Mouse (Mus musculus) midbrain, embryonic 10.5 days (tissue): ENCODE data around the gene Sf3b3. TPM values are rescaled to one million over a fixed set of nuclear protein-coding genes. Genes with fewer than 3 reads are reported as not detected.

ENCODE experiments used
- DNase-seq: peaks from one replicate; pipeline ENCODE4 v3.0.0-alpha.2; 2017; ENCODE audit warnings: low spot score
- H3K27ac ChIP-seq: fragments of 300-500 bp; sonication (generic); replicated peaks from 2 replicates; pipeline ENCODE4 v1.5.1; 2016; ENCODE audit warnings: mild to moderate bottlenecking
- H3K27me3 ChIP-seq: fragments of 300-500 bp; sonication (generic); 2 replicates; pipeline ENCODE4 v1.6.1; 2016; ENCODE audit warnings: low read depth, mild to moderate bottlenecking; ENCODE audit not compliant: poor library complexity, severe bottlenecking
- H3K36me3 ChIP-seq: fragments of 300-500 bp; sonication (generic); 2 replicates; pipeline ENCODE4 v1.6.1; 2016; ENCODE audit warnings: mild to moderate bottlenecking, moderate library complexity
- H3K4me1 ChIP-seq: fragments of 300-500 bp; sonication (generic); 2 replicates; pipeline ENCODE4 v1.6.1; 2016
- H3K4me3 ChIP-seq: fragments of 300-500 bp; sonication (generic); 2 replicates; pipeline ENCODE4 v1.5.1; 2016; ENCODE audit warnings: mild to moderate bottlenecking, moderate library complexity
- H3K9me3 ChIP-seq: fragments of 300-500 bp; sonication (generic); replicated peaks from 2 replicates; pipeline ENCODE4 v1.6.1; 2016; ENCODE audit warnings: mild to moderate bottlenecking
- WGBS: fragments of 180-500 bp; shearing (Covaris S2); methylation state at CpG from one replicate; pipeline ENCODE4 v1.1.7; 2016; 5-methylcytosine and 5-hydroxymethylcytosine counted together
- polyA plus RNA-seq: library from polyadenylated mRNA; unstranded; fragments of >200 nt; fragmentation: Nextera tagmentation; extraction: Ambion mirVana; gene quantifications from 2 replicates; pipeline ENCODE4 v1.2.1, GENCODE M21; 2016

Gene Sf3b3
- polyA plus RNA-seq, 1 experiment from 2014 or later, result 222 TPM

GRCm38 (mm10) chr8:110842012-110842574, 4.5 kb downstream of the Sf3b3 start:
- Histone ChIP-seq H3K9me3 (no peaks in the 10 kb centered on the region), H3K36me3 (peaks cover 81% of the 10 kb centered on the region), H3K27ac (no peak overlapping the region), H3K4me3 (no peak overlapping the region), H3K27me3 (no peaks in the 10 kb centered on the region), H3K4me1 (peaks cover 14% of the 10 kb centered on the region)
- WGBS, result 96% methylated on average over 3 of the region's 3 CpGs
- DNase-seq, result no peak

DNA sequence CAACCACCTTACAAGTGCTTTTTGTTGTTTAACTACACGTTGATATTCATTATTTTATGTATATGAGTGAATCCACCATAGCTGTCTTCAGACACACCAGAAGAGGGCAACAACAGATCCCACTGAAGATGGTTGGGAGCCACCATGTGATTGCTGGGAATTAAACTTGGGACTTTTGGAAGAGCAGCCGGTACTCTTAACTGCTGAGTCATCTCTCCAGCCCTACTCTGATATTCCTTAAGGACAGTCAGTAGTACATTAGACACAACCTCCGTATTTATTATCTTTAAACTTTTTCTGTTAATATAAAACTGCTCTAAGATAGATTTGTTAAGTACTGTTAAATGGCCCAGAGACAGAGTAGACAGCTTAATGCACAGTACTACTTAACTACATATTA, 14.6 kb downstream of the Sf3b3 start:
- DNase-seq, result no peak
- no peaks in the 10 kb centered on the region for H3K4me1 ChIP-seq
- H3K27me3 ChIP-seq, result no peaks in the 10 kb centered on the region
- 91% methylated on average over 3 of the region's 3 CpGs for WGBS
- no peak overlapping the region for H3K4me3 ChIP-seq
- H3K27ac ChIP-seq, result no peak overlapping the region
- peaks cover 100% of the 10 kb centered on the region for H3K36me3 ChIP-seq
- H3K9me3 ChIP-seq, result no peaks in the 10 kb centered on the region

GRCm38 (mm10) chr8:110828511-110828910, 18.1 kb downstream of the Sf3b3 start:
- DNase-seq, result no peak

GRCm38 (mm10) chr8:110824861-110825260, 21.7 kb downstream of the Sf3b3 start:
- Histone ChIP-seq H3K4me1 (no peaks in the 10 kb centered on the region), H3K4me3 (no peak overlapping the region), H3K27ac (no peak overlapping the region), H3K9me3 (no peaks in the 10 kb centered on the region), H3K27me3 (no peaks in the 10 kb centered on the region), H3K36me3 (peaks cover 100% of the 10 kb centered on the region)
- 93% methylated on average over 1 of the region's 1 CpGs for whole genome bisulfite sequencing
- no peak for DNase-seq

More at GRCm38 (mm10) chr8:110828511-110828910, 18.1 kb downstream of the Sf3b3 start:
- WGBS, result 93% methylated on average over 3 of the region's 3 CpGs
- H3K4me1 ChIP-seq, result no peaks in the 10 kb centered on the region
- no peak overlapping the region for H3K27ac ChIP-seq
- H3K36me3 ChIP-seq, result peaks cover 100% of the 10 kb centered on the region
- H3K4me3 ChIP-seq, result no peak overlapping the region
- H3K27me3 ChIP-seq, result no peaks in the 10 kb centered on the region
- H3K9me3 ChIP-seq, result no peaks in the 10 kb centered on the region

- H3K36me3 ChIP-seq, result peaks cover 100% of the 10 kb centered on the region
- no peak for DNase-seq
- H3K27ac ChIP-seq, result no peak overlapping the region
- no peaks in the 10 kb centered on the region for H3K4me1 ChIP-seq
- H3K4me3 ChIP-seq, result no peak overlapping the region
- 91% methylated on average over 3 of the region's 3 CpGs for WGBS
- no peaks in the 10 kb centered on the region for H3K27me3 ChIP-seq
- no peaks in the 10 kb centered on the region for H3K9me3 ChIP-seq
Observed at GRCm38 (mm10) chr8:110821960-110822359, 24.6 kb downstream of the Sf3b3 start.

DNA sequence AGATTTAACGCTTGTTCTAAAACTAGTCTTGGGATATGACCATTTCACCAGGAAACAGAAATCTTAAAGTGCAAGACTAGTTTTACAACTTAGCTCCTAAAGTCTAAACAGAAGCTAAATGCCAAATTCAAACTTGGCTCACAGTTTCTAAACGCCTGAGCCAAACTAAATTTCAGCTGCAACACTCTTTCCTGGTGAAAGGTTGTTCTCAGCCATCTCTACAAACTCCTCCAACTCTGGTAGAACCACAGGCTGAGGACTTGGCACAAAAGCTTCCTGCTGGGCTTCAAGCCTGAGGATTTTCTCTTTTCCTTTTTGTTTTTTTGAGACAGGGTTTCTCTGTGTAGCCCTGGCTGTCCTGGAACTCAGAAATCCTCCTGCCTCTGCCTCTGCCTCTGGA, 26.3 kb downstream of the Sf3b3 start:
- Histone ChIP-seq H3K36me3 (peaks cover 100% of the 10 kb centered on the region), H3K4me3 (no peak overlapping the region), H3K27me3 (no peaks in the 10 kb centered on the region), H3K4me1 (no peaks in the 10 kb centered on the region), H3K9me3 (no peaks in the 10 kb centered on the region), H3K27ac (no peak overlapping the region)
- WGBS, result 97% methylated on average over 2 of the region's 2 CpGs
- no peak for DNase-seq

GRCm38 (mm10) chr8:110818593-110818992, 28.0 kb downstream of the Sf3b3 start:
- Histone ChIP-seq H3K9me3 (no peaks in the 10 kb centered on the region), H3K27me3 (no peaks in the 10 kb centered on the region), H3K4me3 (no peak overlapping the region), H3K36me3 (peaks cover 100% of the 10 kb centered on the region), H3K27ac (no peak overlapping the region), H3K4me1 (no peaks in the 10 kb centered on the region)
- WGBS, result 89% methylated on average over 3 of the region's 3 CpGs
- no peak for DNase-seq

DNA sequence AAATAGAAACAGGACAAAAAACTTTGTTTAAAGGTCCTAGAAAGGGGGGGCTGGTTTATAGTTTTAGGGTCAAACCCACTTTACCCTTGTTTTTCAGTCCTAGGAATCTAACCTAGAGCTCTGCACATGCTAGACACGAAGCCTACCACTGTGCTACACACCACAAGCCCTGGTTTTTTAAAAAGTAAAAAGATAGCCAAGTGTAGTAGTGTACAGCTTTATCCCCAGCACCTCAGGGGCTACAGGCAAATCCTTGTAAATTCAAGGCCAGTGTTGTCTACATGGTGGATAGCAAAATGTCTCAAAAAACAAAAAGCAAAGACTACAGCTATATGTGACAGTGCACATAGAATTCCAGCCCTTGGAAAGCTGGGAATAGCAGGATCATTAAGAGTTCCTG, 29.6 kb downstream of the Sf3b3 start:
- H3K4me3 ChIP-seq, result no peak overlapping the region
- no peaks in the 10 kb centered on the region for H3K27me3 ChIP-seq
- no peaks in the 10 kb centered on the region for H3K4me1 ChIP-seq
- H3K27ac ChIP-seq, result no peak overlapping the region
- peaks cover 100% of the 10 kb centered on the region for H3K36me3 ChIP-seq
- H3K9me3 ChIP-seq, result no peaks in the 10 kb centered on the region
- no peak for DNase-seq
- WGBS, result 88% methylated on average over 1 of the region's 1 CpGs

DNA sequence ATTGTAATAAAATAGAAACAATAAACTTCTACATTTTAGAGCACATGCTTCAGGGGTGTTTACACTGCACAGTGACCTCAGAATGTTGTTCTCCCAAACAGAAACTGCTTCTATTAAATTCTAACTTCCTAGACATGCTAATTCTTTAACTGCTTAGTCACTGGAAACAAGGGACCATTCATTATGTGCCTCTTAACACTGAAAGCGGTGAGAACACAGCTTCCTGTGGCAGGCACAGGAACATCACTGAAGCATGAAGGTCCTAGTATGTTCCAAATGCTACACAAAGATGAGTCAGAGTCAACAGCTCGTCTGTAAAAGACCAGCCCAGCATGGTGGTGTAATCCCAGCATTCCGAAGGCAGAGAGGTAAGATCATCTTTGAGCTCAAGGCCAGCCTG, 31.3 kb downstream of the Sf3b3 start:
- Histone ChIP-seq H3K4me3 (no peak overlapping the region), H3K27me3 (no peaks in the 10 kb centered on the region), H3K36me3 (peaks cover 100% of the 10 kb centered on the region), H3K9me3 (no peaks in the 10 kb centered on the region), H3K27ac (no peak overlapping the region), H3K4me1 (no peaks in the 10 kb centered on the region)
- 84% methylated on average over 3 of the region's 3 CpGs for WGBS
- DNase-seq, result no peak

- H3K36me3 ChIP-seq, result peaks cover 97% of the 10 kb centered on the region
- no peaks in the 10 kb centered on the region for H3K9me3 ChIP-seq
- no peak overlapping the region for H3K27ac ChIP-seq
- no peaks in the 10 kb centered on the region for H3K4me1 ChIP-seq
- DNase-seq, result no peak
- no peak overlapping the region for H3K4me3 ChIP-seq
- H3K27me3 ChIP-seq, result no peaks in the 10 kb centered on the region
- 97% methylated on average over 7 of the region's 7 CpGs for WGBS
Observed at GRCm38 (mm10) chr8:110813081-110813812, 33.3 kb downstream of the Sf3b3 start.

DNA sequence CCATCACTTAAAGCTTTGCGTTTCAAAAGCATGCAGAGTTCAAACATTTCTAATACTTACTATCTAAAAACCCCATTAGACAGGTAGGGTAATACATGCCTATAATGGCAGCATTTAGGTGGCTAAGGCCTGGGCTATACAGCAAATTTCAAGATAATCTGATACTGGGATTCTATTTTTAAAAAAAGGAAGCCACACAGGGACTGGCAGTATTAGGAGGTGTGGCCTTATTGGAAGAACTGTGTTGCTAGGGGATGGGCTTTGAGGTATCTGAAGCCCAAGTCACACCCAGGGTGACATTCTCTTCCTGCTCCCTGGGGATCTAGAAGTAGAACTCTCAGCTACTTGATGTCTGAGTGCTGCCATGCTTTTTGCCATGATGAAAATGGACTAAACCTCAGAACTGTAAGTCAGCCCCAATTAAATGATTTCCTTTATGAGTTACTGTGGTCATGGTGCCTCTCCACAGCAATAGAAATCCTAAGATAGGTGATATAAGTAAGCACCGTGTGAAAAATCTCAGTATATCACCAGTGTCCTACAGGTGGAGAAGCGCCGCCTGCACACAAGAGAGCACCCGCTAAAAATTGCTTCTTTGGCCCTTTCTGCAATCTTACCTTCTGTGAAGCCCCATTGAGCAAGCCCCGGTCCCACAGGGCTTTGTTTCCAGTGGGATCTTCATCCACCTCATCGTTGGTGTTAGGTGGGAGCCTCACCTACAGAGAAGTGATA, 34.1 kb downstream of the Sf3b3 start:
- H3K27me3 ChIP-seq, result no peaks in the 10 kb centered on the region
- WGBS, result 94% methylated on average over 7 of the region's 7 CpGs
- no peaks in the 10 kb centered on the region for H3K4me1 ChIP-seq
- no peak for DNase-seq
- H3K36me3 ChIP-seq, result peaks cover 90% of the 10 kb centered on the region
- H3K4me3 ChIP-seq, result no peak overlapping the region
- no peak overlapping the region for H3K27ac ChIP-seq
- H3K9me3 ChIP-seq, result no peaks in the 10 kb centered on the region

- H3K4me3 ChIP-seq, result no peak overlapping the region
- WGBS, result 91% methylated on average over 7 of the region's 7 CpGs
- no peaks in the 10 kb centered on the region for H3K27me3 ChIP-seq
- no peaks in the 10 kb centered on the region for H3K4me1 ChIP-seq
- peaks cover 82% of the 10 kb centered on the region for H3K36me3 ChIP-seq
- no peaks in the 10 kb centered on the region for H3K9me3 ChIP-seq
- DNase-seq, result no peak
- no peak overlapping the region for H3K27ac ChIP-seq
Observed at GRCm38 (mm10) chr8:110811793-110812192, 34.8 kb downstream of the Sf3b3 start.

DNA sequence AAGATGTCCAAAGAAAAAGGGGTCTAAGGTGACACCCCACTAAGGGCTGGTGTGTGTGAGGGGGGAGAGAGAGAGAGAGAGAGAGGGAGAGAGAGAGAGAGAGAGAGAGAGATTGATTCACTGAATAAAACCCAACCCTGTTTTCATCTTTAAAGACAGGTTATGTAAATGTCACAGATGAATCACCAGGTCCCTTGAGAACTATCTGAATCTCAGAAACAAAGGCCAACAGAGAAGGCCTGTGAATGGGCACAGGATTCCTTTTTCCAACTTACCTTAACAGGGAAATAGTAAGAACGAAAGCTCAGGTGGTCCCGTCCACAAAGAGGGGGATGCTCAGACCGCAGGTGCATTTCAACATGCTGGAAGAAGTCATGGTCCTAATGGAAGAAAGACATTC, 35.5 kb downstream of the Sf3b3 start:
- 96% methylated on average over 3 of the region's 3 CpGs for WGBS
- no peak overlapping the region for H3K4me3 ChIP-seq
- no peak overlapping the region for H3K27ac ChIP-seq
- no peak for DNase-seq
- H3K36me3 ChIP-seq, result peaks cover 76% of the 10 kb centered on the region
- H3K9me3 ChIP-seq, result no peaks in the 10 kb centered on the region
- no peaks in the 10 kb centered on the region for H3K27me3 ChIP-seq
- H3K4me1 ChIP-seq, result no peaks in the 10 kb centered on the region
